Mouse (Mus musculus): Measurements from ENCODE around the gene Amigo3. TPM values are rescaled to one million over a fixed set of nuclear protein-coding genes. Genes with fewer than 3 reads are reported as not detected.

Amigo3 gene
- polyA plus RNA-seq, 1 experiment from 2014 or later, result 5.0 TPM

DNA sequence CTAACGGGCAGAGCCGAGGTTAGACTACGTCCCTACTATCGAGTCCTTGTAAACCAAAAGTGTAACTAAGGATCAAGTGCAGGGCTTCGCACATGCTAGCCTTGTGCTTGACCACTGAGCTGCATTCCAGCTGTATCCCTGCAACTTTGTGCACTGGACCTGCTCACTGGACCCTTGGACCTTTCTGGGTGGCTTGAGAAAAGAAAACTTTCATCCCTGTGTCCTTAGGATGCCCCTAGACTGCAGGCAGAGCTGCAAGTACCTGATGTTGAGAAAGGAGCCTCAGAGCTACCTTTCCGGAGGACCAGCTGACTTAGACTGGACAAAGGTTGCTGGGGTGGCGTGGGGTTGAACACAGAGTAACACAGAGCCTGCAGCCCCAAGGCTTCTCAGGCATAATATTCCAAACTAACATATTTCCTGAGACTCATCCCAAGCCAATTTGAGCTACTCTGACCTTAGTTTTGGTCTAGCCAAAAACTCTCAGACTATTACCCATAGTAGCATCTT lies 37.7 kb downstream of the Amigo3 start:
- no peak for ATAC-seq (ENCODE audit: insufficient number of reproducible peaks, low FRiP score, low TSS enrichment, low read depth)
- H3K4me2 ChIP-seq (replicated peaks), result no peak overlapping the region
- H3K36me3 ChIP-seq, result peaks cover 71% of the 10 kb centered on the region
- peaks cover 20% of the 10 kb centered on the region for H3K4me1 ChIP-seq
- no peak overlapping the region for H3K4me3 ChIP-seq (replicated peaks)
- no peak overlapping the region for H3K27ac ChIP-seq (replicated peaks)
- no peaks in the 10 kb centered on the region for H3K9me3 ChIP-seq (replicated peaks)
- no peak overlapping the region for H3K9ac ChIP-seq
- H3K27me3 ChIP-seq, result no peaks in the 10 kb centered on the region
- 93% methylated on average over 7 of the region's 7 CpGs for WGBS

DNA sequence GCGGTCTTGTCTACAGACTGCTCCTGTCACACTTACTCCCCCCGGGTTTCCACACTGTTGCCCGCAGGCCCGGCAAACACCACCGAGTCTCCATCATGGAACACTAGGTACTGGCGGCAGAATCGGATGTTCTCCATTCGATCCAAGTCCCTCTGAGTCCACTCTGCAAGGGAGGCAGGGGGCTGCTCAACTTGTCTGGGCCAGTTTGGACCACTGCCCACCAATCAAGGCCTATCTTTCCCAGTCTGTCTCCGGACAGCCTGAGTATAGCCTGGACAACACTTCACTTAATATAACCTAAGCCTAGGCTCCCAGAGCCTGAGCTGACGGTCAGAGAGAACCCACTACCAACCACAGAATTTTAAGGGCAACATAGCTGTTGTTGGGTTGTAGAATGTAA lies 40.6 kb downstream of the Amigo3 start:
- ATAC-seq (ENCODE audit: insufficient number of reproducible peaks, low FRiP score, low TSS enrichment, low read depth), result no peak
- H3K4me2 ChIP-seq (replicated peaks), result peak overlapping the region; percentile 93
- peak overlapping the region; percentile 60 for H3K4me3 ChIP-seq (replicated peaks)
- no peaks in the 10 kb centered on the region for H3K9me3 ChIP-seq (replicated peaks)
- H3K36me3 ChIP-seq, result peaks cover 42% of the 10 kb centered on the region
- H3K4me1 ChIP-seq, result peaks cover 22% of the 10 kb centered on the region
- H3K9ac ChIP-seq, result peak overlapping the region; percentile 31; the same call in 1 of the 2 replicates
- WGBS, result 66% methylated on average over 10 of the region's 10 CpGs
- H3K27me3 ChIP-seq, result no peaks in the 10 kb centered on the region
- no peak overlapping the region for H3K27ac ChIP-seq (replicated peaks)

DNA sequence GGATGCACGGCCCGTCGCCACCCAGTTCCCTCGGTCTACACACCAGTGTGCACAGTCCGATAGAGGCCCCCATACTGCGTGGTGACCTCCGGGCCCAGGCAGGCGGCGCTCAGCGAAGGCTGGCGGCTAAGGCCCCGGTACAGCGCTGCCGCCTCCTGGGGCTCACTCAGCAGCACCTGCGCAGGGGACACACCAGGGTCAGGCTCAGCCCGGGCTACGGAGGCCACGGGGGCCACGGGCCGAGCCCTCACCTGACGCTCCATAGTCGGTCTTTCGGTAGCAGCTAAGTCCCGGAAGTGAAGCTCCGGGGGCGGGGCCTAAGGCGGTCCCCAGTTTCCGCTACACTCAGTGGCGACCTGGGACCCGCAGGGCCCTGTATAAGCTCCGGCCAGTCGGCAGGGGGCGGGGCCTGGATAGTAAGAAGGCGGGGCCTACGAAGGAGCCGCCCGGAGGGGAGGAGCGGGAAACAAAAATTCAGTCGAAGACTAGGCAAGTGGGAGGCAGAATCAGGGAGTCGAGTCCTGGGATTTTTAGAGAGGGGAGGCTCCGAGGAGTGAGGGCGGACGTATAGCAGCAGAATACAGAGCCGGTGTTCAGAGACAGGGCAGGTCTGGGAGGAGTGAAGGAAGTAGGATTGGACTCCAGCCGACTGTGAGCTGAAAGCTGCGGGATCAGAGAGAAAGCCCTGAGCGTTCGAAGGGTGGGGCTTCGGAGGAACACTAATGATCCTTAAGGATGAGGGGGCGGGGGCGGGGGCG lies 41.4 kb downstream of the Amigo3 start, which contains the start of gene Apeh:
TSS of gene Apeh (minus strand) at position 423 of the 758 bp plus-strand sequence.
- Histone ChIP-seq H3K9me3 (replicated peaks) (no peaks in the 10 kb centered on the region), H3K4me3 (replicated peaks) (peak within 1 kb of the TSS; percentile 60), H3K4me2 (replicated peaks) (peak within 1 kb of the TSS; percentile 93), H3K27ac (replicated peaks) (peak within 1 kb of the TSS; percentile 68), H3K27me3 (no peaks in the 10 kb centered on the region), H3K9ac (peak within 1 kb of the TSS; percentile 42), H3K4me1 (peaks cover 22% of the 10 kb centered on the region), H3K36me3 (peaks cover 34% of the 10 kb centered on the region)
- ATAC-seq (ENCODE audit: insufficient number of reproducible peaks, low FRiP score, low TSS enrichment, low read depth), result peak; percentile 92
- under 1% methylated on average over 52 of the region's 52 CpGs for WGBS

DNA sequence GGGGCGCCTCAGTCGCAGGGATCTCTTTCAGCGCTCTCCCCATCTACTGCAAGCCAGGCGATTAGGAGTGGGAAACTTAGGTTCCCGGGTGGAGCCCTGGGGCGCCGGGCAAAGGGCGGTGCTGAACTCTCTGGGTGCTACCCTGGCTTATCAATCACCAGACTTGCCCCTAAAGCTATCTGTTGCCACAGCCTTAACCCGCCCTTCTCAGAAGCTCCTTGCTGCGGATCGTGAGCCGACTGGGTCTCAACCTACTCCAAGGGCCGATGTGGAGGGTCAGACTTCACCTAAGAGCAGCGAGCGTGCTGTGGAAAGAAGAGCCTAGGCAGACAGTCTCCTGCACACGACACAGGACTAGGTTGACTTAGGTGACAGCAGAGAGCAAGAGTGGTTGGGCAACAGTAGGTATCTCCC lies 42.0 kb downstream of the Amigo3 start:
- Histone ChIP-seq H3K4me2 (replicated peaks) (peak overlapping the region; percentile 93), H3K9ac (peak overlapping the region; percentile 42), H3K27ac (replicated peaks) (peak overlapping the region; percentile 68), H3K9me3 (replicated peaks) (no peaks in the 10 kb centered on the region), H3K4me3 (replicated peaks) (peak overlapping the region; percentile 60), H3K4me1 (peaks cover 22% of the 10 kb centered on the region), H3K36me3 (peaks cover 28% of the 10 kb centered on the region), H3K27me3 (no peaks in the 10 kb centered on the region)
- ATAC-seq (ENCODE audit: insufficient number of reproducible peaks, low FRiP score, low TSS enrichment, low read depth), result peak; percentile 16; the same call in 1 of the 2 replicates
- WGBS, result under 1% methylated on average over 16 of the region's 16 CpGs

DNA sequence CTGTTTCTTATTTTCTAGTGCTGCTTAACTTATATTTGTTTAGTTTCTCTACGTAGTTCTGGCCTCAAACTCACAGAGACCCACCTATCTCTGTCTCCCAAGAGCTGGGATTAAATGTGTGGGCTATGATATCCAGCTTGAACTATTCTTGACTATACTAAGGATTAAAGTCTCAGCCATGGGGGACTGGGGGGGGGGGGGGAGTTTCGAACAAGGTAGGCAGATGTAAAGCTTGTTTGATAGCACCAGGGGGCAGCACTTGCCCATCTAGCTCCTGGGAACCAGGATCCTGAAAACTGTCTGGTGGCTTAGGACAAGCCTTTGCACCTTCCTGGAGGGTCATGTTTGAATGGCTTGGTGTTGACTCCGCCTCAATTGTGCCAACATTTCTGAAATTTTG lies 42.6 kb downstream of the Amigo3 start:
- Histone ChIP-seq H3K36me3 (peaks cover 23% of the 10 kb centered on the region), H3K4me2 (replicated peaks) (peak overlapping the region; percentile 93), H3K27ac (replicated peaks) (peak overlapping the region; percentile 68; the same call in 1 of the 2 replicates), H3K9ac (no peak overlapping the region), H3K4me1 (peaks cover 22% of the 10 kb centered on the region), H3K27me3 (no peaks in the 10 kb centered on the region), H3K9me3 (replicated peaks) (no peaks in the 10 kb centered on the region), H3K4me3 (replicated peaks) (peak overlapping the region; percentile 60)
- 5% methylated on average over 3 of the region's 3 CpGs for WGBS
- no peak for ATAC-seq (ENCODE audit: insufficient number of reproducible peaks, low FRiP score, low TSS enrichment, low read depth)

DNA sequence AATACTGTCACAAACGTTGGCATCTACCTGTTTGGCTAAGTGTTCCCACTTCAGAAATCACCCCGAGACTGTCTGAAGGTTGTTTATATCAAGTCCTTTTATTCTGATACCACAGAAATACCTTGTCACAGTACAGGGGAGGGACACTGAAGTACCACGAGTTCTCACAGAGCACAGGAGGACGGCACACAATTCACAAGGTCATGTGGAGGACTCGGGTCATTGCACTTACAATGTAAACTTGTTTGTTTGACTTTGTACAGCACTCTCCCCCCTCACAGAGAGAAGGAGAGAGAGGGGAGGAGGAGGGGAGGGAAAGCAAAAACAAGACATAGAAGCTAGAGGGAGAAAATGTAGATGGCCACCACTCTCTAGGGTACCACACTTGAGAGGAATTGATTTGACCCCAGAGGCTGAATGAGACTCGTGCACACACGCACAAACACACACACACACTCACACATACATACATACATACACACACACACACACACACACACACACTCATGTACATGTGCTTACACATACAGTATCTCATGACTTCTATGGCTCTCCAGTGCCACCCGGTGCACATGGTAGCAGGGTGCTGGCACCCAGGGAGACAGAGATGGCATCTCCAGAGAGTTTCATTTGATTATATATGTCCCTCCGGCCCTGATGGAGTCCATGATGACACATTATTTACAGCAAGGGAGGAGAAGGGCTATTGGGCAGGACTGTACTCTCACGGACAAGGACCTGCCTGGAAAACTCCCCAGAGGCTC lies 43.2 kb downstream of the Amigo3 start:
- H3K9me3 ChIP-seq (replicated peaks), result no peaks in the 10 kb centered on the region
- ATAC-seq (ENCODE audit: insufficient number of reproducible peaks, low FRiP score, low TSS enrichment, low read depth), result no peak
- no peak overlapping the region for H3K9ac ChIP-seq
- no peak overlapping the region for H3K4me2 ChIP-seq (replicated peaks)
- H3K4me3 ChIP-seq (replicated peaks), result no peak overlapping the region; the same call in 1 of the 2 replicates
- WGBS, result 64% methylated on average over 10 of the region's 10 CpGs
- H3K4me1 ChIP-seq, result peaks cover 22% of the 10 kb centered on the region
- no peaks in the 10 kb centered on the region for H3K27me3 ChIP-seq
- H3K27ac ChIP-seq (replicated peaks), result no peak overlapping the region
- peaks cover 17% of the 10 kb centered on the region for H3K36me3 ChIP-seq

DNA sequence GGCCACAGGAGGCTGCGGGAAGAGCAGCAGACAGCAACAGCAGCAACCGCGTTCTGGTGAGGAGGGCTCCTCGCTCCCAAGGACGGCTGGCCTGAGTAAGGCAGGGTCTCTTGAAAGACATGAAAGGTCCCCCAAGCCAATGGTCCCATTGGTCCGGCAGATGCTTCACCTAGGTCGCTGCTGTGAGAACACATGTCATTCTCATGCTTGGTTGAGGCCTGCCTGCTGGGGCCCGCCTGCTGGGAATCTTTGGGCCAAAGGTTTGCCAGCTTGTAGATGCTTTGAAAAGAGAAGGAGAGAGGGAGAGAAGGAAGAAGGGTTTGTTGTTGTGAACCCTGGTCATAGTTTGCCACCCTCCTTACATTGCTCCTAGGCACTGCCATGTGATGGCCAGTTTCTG lies 46.7 kb downstream of the Amigo3 start:
- H3K4me3 ChIP-seq (replicated peaks), result no peak overlapping the region
- peaks cover 14% of the 10 kb centered on the region for H3K4me1 ChIP-seq
- no peak overlapping the region for H3K4me2 ChIP-seq (replicated peaks)
- H3K36me3 ChIP-seq, result no peaks in the 10 kb centered on the region
- no peak overlapping the region for H3K27ac ChIP-seq (replicated peaks)
- 81% methylated on average over 8 of the region's 8 CpGs for WGBS
- no peaks in the 10 kb centered on the region for H3K27me3 ChIP-seq
- no peak overlapping the region for H3K9ac ChIP-seq
- H3K9me3 ChIP-seq (replicated peaks), result no peaks in the 10 kb centered on the region
- ATAC-seq (ENCODE audit: insufficient number of reproducible peaks, low FRiP score, low TSS enrichment, low read depth), result no peak

DNA sequence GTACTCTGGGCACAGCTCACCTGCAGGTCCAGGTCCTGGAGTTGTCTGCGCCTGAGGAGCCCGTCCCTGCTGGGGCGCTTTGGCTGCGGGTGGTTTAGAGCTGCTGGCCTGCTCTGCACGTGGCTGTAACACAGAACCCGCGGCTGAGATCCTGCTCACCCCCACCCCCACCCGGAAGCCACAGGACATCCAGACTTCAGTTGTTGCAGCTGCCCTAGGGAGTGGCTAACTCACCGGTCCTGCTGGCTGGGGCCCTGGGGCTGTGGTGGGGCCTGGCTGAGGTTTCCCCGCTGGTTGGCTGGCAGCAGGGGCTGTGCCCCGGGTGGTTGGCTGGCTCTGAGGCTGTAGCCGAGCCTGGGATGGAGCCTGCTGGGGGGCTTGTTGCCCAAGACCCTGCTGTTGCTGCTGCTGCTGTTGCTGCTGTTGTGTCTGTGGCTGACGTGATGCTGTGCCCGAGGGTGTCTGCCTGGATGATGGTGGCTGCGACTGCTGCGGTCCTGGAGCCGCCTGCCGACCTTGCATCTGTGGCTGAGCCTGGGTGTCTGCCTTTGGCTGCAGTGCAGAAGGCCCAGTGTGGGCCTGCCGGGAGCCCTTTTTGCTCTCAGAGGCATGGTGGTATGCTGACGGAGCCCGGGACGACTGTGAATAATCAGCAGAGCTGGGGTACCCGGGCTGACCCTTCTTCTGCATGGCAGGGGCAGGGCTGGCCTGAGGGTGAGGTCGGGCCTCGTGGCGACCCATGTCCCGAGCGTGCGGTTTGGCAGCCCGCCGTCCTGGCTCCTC lies 52.0 kb downstream of the Amigo3 start:
- Histone ChIP-seq H3K27me3 (no peaks in the 10 kb centered on the region), H3K4me3 (replicated peaks) (peak overlapping the region; percentile 2; the same call in 1 of the 2 replicates), H3K27ac (replicated peaks) (peak overlapping the region; percentile 56; the same call in 1 of the 2 replicates), H3K9ac (no peak overlapping the region), H3K4me2 (replicated peaks) (peak overlapping the region; percentile 26), H3K9me3 (replicated peaks) (no peaks in the 10 kb centered on the region), H3K36me3 (no peaks in the 10 kb centered on the region), H3K4me1 (peaks cover 25% of the 10 kb centered on the region)
- peak; percentile 62; the same call in 1 of the 2 replicates for ATAC-seq (ENCODE audit: insufficient number of reproducible peaks, low FRiP score, low TSS enrichment, low read depth)
- WGBS, result 24% methylated on average over 31 of the region's 31 CpGs

Small RNAs within 50 kb of the gene (microRNA-seq; reads per million reads assigned to microRNA genes)
- gene Gm47303 (ENCODE audit: borderline number of aligned reads) (not detected), gene Mir7088 (ENCODE audit: borderline number of aligned reads) (not detected)

Other genes with a start within 250 kb of the Amigo3 start
- gene Rbm6, start 179.9 kb upstream of the Amigo3 start, polyA plus RNA-seq (2015; fragmentation: Nextera tagmentation; extraction: Ambion mirVana), result 75.7 and 77.6 TPM in 2 replicates
- gene Mon1a, start 165.0 kb upstream of the Amigo3 start, polyA plus RNA-seq (2015; fragmentation: Nextera tagmentation; extraction: Ambion mirVana), result 17.2 and 18.2 TPM in 2 replicates
- gene Mst1r, start 146.3 kb upstream of the Amigo3 start, polyA plus RNA-seq (2015; fragmentation: Nextera tagmentation; extraction: Ambion mirVana), result 7.4 and 7.7 TPM in 2 replicates
- gene Actl11, start 124.7 kb upstream of the Amigo3 start, polyA plus RNA-seq (2015; fragmentation: Nextera tagmentation; extraction: Ambion mirVana), result not detected in 2 replicates
- gene Camkv, start 117.5 kb upstream of the Amigo3 start, polyA plus RNA-seq (2015; fragmentation: Nextera tagmentation; extraction: Ambion mirVana), result 5.9 and 6.0 TPM in 2 replicates
- 16.6 and 18.7 TPM in 2 replicates for gene Traip, start 103.0 kb upstream of the Amigo3 start, polyA plus RNA-seq (2015; fragmentation: Nextera tagmentation; extraction: Ambion mirVana)
- 22.4 and 28.0 TPM in 2 replicates for gene Uba7, start 77.7 kb upstream of the Amigo3 start, polyA plus RNA-seq (2015; fragmentation: Nextera tagmentation; extraction: Ambion mirVana)
- 6.4 and 6.9 TPM in 2 replicates for gene Gm20661, start 70.1 kb upstream of the Amigo3 start, polyA plus RNA-seq (2015; fragmentation: Nextera tagmentation; extraction: Ambion mirVana)
- 90.4 and 97.1 TPM in 2 replicates for gene Inka1, start 67.3 kb upstream of the Amigo3 start, polyA plus RNA-seq (2015; fragmentation: Nextera tagmentation; extraction: Ambion mirVana)
- gene Cdhr4, start 60.7 kb upstream of the Amigo3 start, polyA plus RNA-seq (2015; fragmentation: Nextera tagmentation; extraction: Ambion mirVana), result 9.5 and 12.7 TPM in 2 replicates
- 0.52 and 0.64 TPM in 2 replicates for gene Gm20662, start 56.8 kb upstream of the Amigo3 start, polyA plus RNA-seq (2015; fragmentation: Nextera tagmentation; extraction: Ambion mirVana)
- gene Ip6k1, start 50.7 kb upstream of the Amigo3 start, polyA plus RNA-seq (2015; fragmentation: Nextera tagmentation; extraction: Ambion mirVana), result 67.9 and 68.7 TPM in 2 replicates
- 38.4 and 40.5 TPM in 2 replicates for gene Gmppb, start 3.9 kb upstream of the Amigo3 start, polyA plus RNA-seq (2015; fragmentation: Nextera tagmentation; extraction: Ambion mirVana)
- 3.1 and 3.5 TPM in 2 replicates for gene Mst1, start 27.3 kb downstream of the Amigo3 start, polyA plus RNA-seq (2015; fragmentation: Nextera tagmentation; extraction: Ambion mirVana)
- 28.7 and 34.9 TPM in 2 replicates for gene Rnf123, start 30.2 kb downstream of the Amigo3 start, polyA plus RNA-seq (2015; fragmentation: Nextera tagmentation; extraction: Ambion mirVana)
- gene Apeh, start 41.4 kb downstream of the Amigo3 start, polyA plus RNA-seq (2015; fragmentation: Nextera tagmentation; extraction: Ambion mirVana), result 48.3 and 51.2 TPM in 2 replicates
- gene Bsn, start 137.2 kb downstream of the Amigo3 start, polyA plus RNA-seq (2015; fragmentation: Nextera tagmentation; extraction: Ambion mirVana), result 1.0 and 1.3 TPM in 2 replicates
- 84.0 and 85.9 TPM in 2 replicates for gene Dag1, start 210.8 kb downstream of the Amigo3 start, polyA plus RNA-seq (2015; fragmentation: Nextera tagmentation; extraction: Ambion mirVana)
- 41.7 and 42.9 TPM in 2 replicates for gene Nicn1, start 237.3 kb downstream of the Amigo3 start, polyA plus RNA-seq (2015; fragmentation: Nextera tagmentation; extraction: Ambion mirVana)
- gene Amt, start 243.7 kb downstream of the Amigo3 start, polyA plus RNA-seq (2015; fragmentation: Nextera tagmentation; extraction: Ambion mirVana), result 10.8 and 11.2 TPM in 2 replicates

Data from embryonic facial prominence, embryonic 15.5 days (tissue).